Mouse (Mus musculus): ENCODE data around the gene Agfg2. TPM values are rescaled to one million over a fixed set of nuclear protein-coding genes. Genes with fewer than 3 reads are reported as not detected.
"Not testable (repeated sequence)": the region's sequence is repeated elsewhere in the genome, so short reads cannot be mapped to it uniquely, and the experiment has no call there.

Gene Agfg2
- polyA plus RNA-seq (2012; rRNA removed), result 16.5 and 23.3 TPM in 2 replicates

GRCm38 (mm10) chr5:137684294-137685123 is at the start of gene Agfg2:
Gene Agfg2, minus strand, starts transcription at chr5:137684726.
- peak; percentile 99 for DNase-seq (ENCODE audit: low read depth in 1 of 2, low spot score in 2 of 2)
- under 1% methylated on average over 59 of the region's 62 CpGs for WGBS
- Histone ChIP-seq H3K4me3 (ENCODE audit: extremely low read depth, insufficient read depth, insufficient read length) (peak within 1 kb of the TSS; percentile 71), H3K36me3 (ENCODE audit: control insufficient read depth, insufficient read depth, low read length) (no peaks in the 10 kb centered on the region), H3K27ac (ENCODE audit: insufficient read depth, low read length) (peak within 1 kb of the TSS; percentile 57; the same call in 1 of the 2 replicates), H3K4me1 (ENCODE audit: control insufficient read depth, insufficient read depth, insufficient read length) (peaks cover 12% of the 10 kb centered on the region), H3K27me3 (ENCODE audit: control insufficient read depth, insufficient read depth, low read length) (no peaks in the 10 kb centered on the region)
- TF ChIP-seq CTCF (IDR thresholded peaks at IDR 0.05; ENCODE audit: extremely low read depth, insufficient read depth, insufficient read length, insufficient replicate concordance) (no peak), POLR2A (IDR thresholded peaks at IDR 0.05; ENCODE audit: low read depth, low read length) (peak; percentile 42; the same call in 1 of the 2 replicates)

- DNase-seq (ENCODE audit: low read depth in 1 of 2, low spot score in 2 of 2), result no peak
- no peaks in the 10 kb centered on the region for H3K36me3 ChIP-seq (ENCODE audit: control insufficient read depth, insufficient read depth, low read length)
- H3K4me3 ChIP-seq (ENCODE audit: extremely low read depth, insufficient read depth, insufficient read length), result no peak overlapping the region
- TF ChIP-seq CTCF (IDR thresholded peaks at IDR 0.05; ENCODE audit: extremely low read depth, insufficient read depth, insufficient read length, insufficient replicate concordance) (no peak), POLR2A (IDR thresholded peaks at IDR 0.05; ENCODE audit: low read depth, low read length) (no peak)
- 98% methylated on average over 12 of the region's 12 CpGs for WGBS
- no peaks in the 10 kb centered on the region for H3K4me1 ChIP-seq (ENCODE audit: control insufficient read depth, insufficient read depth, insufficient read length)
- no peaks in the 10 kb centered on the region for H3K27me3 ChIP-seq (ENCODE audit: control insufficient read depth, insufficient read depth, low read length)
- H3K27ac ChIP-seq (ENCODE audit: insufficient read depth, low read length), result no peak overlapping the region
These were observed 49.2 kb upstream of the Agfg2 start for GRCm38 (mm10) chr5:137733638-137734288.

- H3K27ac ChIP-seq (ENCODE audit: insufficient read depth, low read length), result no peak overlapping the region
- no peaks in the 10 kb centered on the region for H3K27me3 ChIP-seq (ENCODE audit: control insufficient read depth, insufficient read depth, low read length)
- TF ChIP-seq CTCF (IDR thresholded peaks at IDR 0.05; ENCODE audit: extremely low read depth, insufficient read depth, insufficient read length, insufficient replicate concordance) (no peak), POLR2A (IDR thresholded peaks at IDR 0.05; ENCODE audit: low read depth, low read length) (no peak)
- H3K4me1 ChIP-seq (ENCODE audit: control insufficient read depth, insufficient read depth, insufficient read length), result peaks cover 4% of the 10 kb centered on the region; the same call in 1 of the 2 replicates
- no peak overlapping the region for H3K4me3 ChIP-seq (ENCODE audit: extremely low read depth, insufficient read depth, insufficient read length)
- H3K36me3 ChIP-seq (ENCODE audit: control insufficient read depth, insufficient read depth, low read length), result no peaks in the 10 kb centered on the region
- WGBS, result 78% methylated on average over 6 of the region's 6 CpGs
- no peak for DNase-seq (ENCODE audit: low read depth in 1 of 2, low spot score in 2 of 2)
These were observed 42.2 kb upstream of the Agfg2 start for GRCm38 (mm10) chr5:137726767-137727166.

GRCm38 (mm10) chr5:137723840-137724239 is 39.3 kb upstream of the Agfg2 start:
- H3K27ac ChIP-seq (ENCODE audit: insufficient read depth, low read length), result peak overlapping the region; percentile 65
- peaks cover 12% of the 10 kb centered on the region; the same call in 1 of the 2 replicates for H3K4me1 ChIP-seq (ENCODE audit: control insufficient read depth, insufficient read depth, insufficient read length)
- H3K27me3 ChIP-seq (ENCODE audit: control insufficient read depth, insufficient read depth, low read length), result no peaks in the 10 kb centered on the region
- WGBS, result 20% methylated on average over 5 of the region's 5 CpGs
- TF ChIP-seq CTCF (IDR thresholded peaks at IDR 0.05; ENCODE audit: extremely low read depth, insufficient read depth, insufficient read length, insufficient replicate concordance), result no peak
- no peak for TF ChIP-seq POLR2A (IDR thresholded peaks at IDR 0.05; ENCODE audit: low read depth, low read length)
- DNase-seq (ENCODE audit: low read depth in 1 of 2, low spot score in 2 of 2), result peak in 1 of 2 experiments; percentile 27
- no peak overlapping the region for H3K4me3 ChIP-seq (ENCODE audit: extremely low read depth, insufficient read depth, insufficient read length)
- no peaks in the 10 kb centered on the region for H3K36me3 ChIP-seq (ENCODE audit: control insufficient read depth, insufficient read depth, low read length)

- not testable (repeated sequence) for H3K27me3 ChIP-seq (ENCODE audit: control insufficient read depth, insufficient read depth, low read length); H3K36me3 ChIP-seq (ENCODE audit: control insufficient read depth, insufficient read depth, low read length); H3K27ac ChIP-seq (ENCODE audit: insufficient read depth, low read length)
- peak in 1 of 2 experiments; percentile 50 for DNase-seq (ENCODE audit: low read depth in 1 of 2, low spot score in 2 of 2)
- H3K4me3 ChIP-seq (ENCODE audit: extremely low read depth, insufficient read depth, insufficient read length), result peak overlapping the region; percentile 20; the same call in 1 of the 2 replicates
- H3K4me1 ChIP-seq (ENCODE audit: control insufficient read depth, insufficient read depth, insufficient read length), result peaks cover 12% of the 10 kb centered on the region; the same call in 1 of the 2 replicates
- WGBS, result 7% methylated on average over 10 of the region's 16 CpGs
These were observed 36.1 kb upstream of the Agfg2 start for GRCm38 (mm10) chr5:137720558-137721164.

GRCm38 (mm10) chr5:137719088-137719487 is 34.6 kb upstream of the Agfg2 start:
- H3K27ac ChIP-seq (ENCODE audit: insufficient read depth, low read length), result no peak overlapping the region
- TF ChIP-seq CTCF (IDR thresholded peaks at IDR 0.05; ENCODE audit: extremely low read depth, insufficient read depth, insufficient read length, insufficient replicate concordance) (no peak), POLR2A (IDR thresholded peaks at IDR 0.05; ENCODE audit: low read depth, low read length) (no peak)
- 77% methylated on average over 6 of the region's 6 CpGs for WGBS
- no peaks in the 10 kb centered on the region for H3K27me3 ChIP-seq (ENCODE audit: control insufficient read depth, insufficient read depth, low read length)
- H3K4me1 ChIP-seq (ENCODE audit: control insufficient read depth, insufficient read depth, insufficient read length), result peaks cover 12% of the 10 kb centered on the region; the same call in 1 of the 2 replicates
- DNase-seq (ENCODE audit: low read depth in 1 of 2, low spot score in 2 of 2), result no peak
- H3K36me3 ChIP-seq (ENCODE audit: control insufficient read depth, insufficient read depth, low read length), result no peaks in the 10 kb centered on the region
- no peak overlapping the region for H3K4me3 ChIP-seq (ENCODE audit: extremely low read depth, insufficient read depth, insufficient read length)
